Mouse (Mus musculus): ENCODE results near the gene Sclt1.

GRCm38 (mm10) chr3:41589988-41590387 lies 152.3 kb downstream of the Sclt1 start:
- TF ChIP-seq CTCF (IDR thresholded peaks at IDR 0.05; ENCODE audit: borderline replicate concordance, insufficient read depth, low read depth, low read length) (no peak), POLR2A (IDR thresholded peaks at IDR 0.05; ENCODE audit: borderline replicate concordance, insufficient read depth, low read length) (no peak)

Data from cerebellum, adult 2 months (tissue).